Mouse (Mus musculus): ENCODE data around the gene Arpc5. TPM values are rescaled to one million over a fixed set of nuclear protein-coding genes. Genes with fewer than 3 reads are reported as not detected.
A peak's percentile ranks its signal among the peaks of the same experiment; 100 is the strongest.

The Arpc5 gene
- polyA plus RNA-seq, 1 experiment from 2014 or later: 380 TPM

DNA sequence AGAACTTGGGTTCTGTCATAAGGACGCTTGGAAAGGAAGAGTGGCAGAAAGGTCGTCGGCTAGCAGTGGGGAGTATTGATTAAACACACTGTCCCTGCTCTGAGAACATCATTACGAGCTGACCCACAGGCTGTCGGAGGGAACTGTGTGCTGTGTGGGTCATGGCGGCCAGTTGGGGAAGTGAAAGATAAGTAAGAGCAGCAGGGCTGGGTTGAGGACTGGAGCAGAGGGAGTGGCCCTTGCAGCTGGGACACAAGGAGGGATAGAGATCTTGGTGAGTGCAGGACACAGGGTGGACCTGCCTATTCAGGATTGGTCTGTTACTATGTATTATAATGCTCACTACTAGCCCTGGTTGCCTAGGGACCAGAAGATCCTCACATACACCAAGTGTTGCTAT lies 38.6 kb downstream of the Arpc5 start:
- no peak overlapping the region for H3K4me3 ChIP-seq (ENCODE audit: low read depth, low read length)
- no peak overlapping the region for H3K27ac ChIP-seq (ENCODE audit: low read length)
- 0 out of 2 replicates have a peak, but pooled peaks cover under 1% of the 10 kb centered on the region for H3K4me1 ChIP-seq (ENCODE audit: control insufficient read depth, insufficient read depth, low read length)
- no peak overlapping the region for H3K9ac ChIP-seq (ENCODE audit: low read depth, low read length)
- 90% methylated on average over 6 of the region's 6 CpGs for WGBS
- H3K9me3 ChIP-seq (replicated peaks; ENCODE audit: control insufficient read depth, low read length, poor library complexity, severe bottlenecking): no peaks in the 10 kb centered on the region
- ATAC-seq: no peak
- H3K4me2 ChIP-seq (ENCODE audit: low read length): no peak overlapping the region
- no peaks in the 10 kb centered on the region for H3K36me3 ChIP-seq (ENCODE audit: control insufficient read depth, insufficient read depth, low read length)
- no peaks in the 10 kb centered on the region for H3K27me3 ChIP-seq (ENCODE audit: control insufficient read depth, insufficient read depth, low read depth, low read length)

- Histone ChIP-seq H3K4me1 (ENCODE audit: control insufficient read depth, insufficient read depth, low read length) (no peaks in the 10 kb centered on the region), H3K9ac (ENCODE audit: low read depth, low read length) (no peak overlapping the region), H3K27me3 (ENCODE audit: control insufficient read depth, insufficient read depth, low read depth, low read length) (no peaks in the 10 kb centered on the region), H3K36me3 (ENCODE audit: control insufficient read depth, insufficient read depth, low read length) (no peaks in the 10 kb centered on the region), H3K27ac (ENCODE audit: low read length) (no peak overlapping the region), H3K4me3 (ENCODE audit: low read depth, low read length) (no peak overlapping the region), H3K4me2 (ENCODE audit: low read length) (no peak overlapping the region), H3K9me3 (replicated peaks; ENCODE audit: control insufficient read depth, low read length, poor library complexity, severe bottlenecking) (no peaks in the 10 kb centered on the region)
- 85% methylated on average over 18 of the region's 18 CpGs for whole genome bisulfite sequencing
- no peak for ATAC-seq
Measured at GRCm38 (mm10) chr1:152807619-152808391, 41.5 kb downstream of the Arpc5 start.

GRCm38 (mm10) chr1:152808392-152808680 lies 42.0 kb downstream of the Arpc5 start:
- Histone ChIP-seq H3K4me3 (ENCODE audit: low read depth, low read length) (no peak overlapping the region), H3K27me3 (ENCODE audit: control insufficient read depth, insufficient read depth, low read depth, low read length) (no peaks in the 10 kb centered on the region), H3K36me3 (ENCODE audit: control insufficient read depth, insufficient read depth, low read length) (no peaks in the 10 kb centered on the region), H3K9ac (ENCODE audit: low read depth, low read length) (no peak overlapping the region), H3K4me1 (ENCODE audit: control insufficient read depth, insufficient read depth, low read length) (no peaks in the 10 kb centered on the region), H3K9me3 (replicated peaks; ENCODE audit: control insufficient read depth, low read length, poor library complexity, severe bottlenecking) (no peaks in the 10 kb centered on the region), H3K27ac (ENCODE audit: low read length) (no peak overlapping the region), H3K4me2 (ENCODE audit: low read length) (no peak overlapping the region)
- 91% methylated on average over 2 of the region's 2 CpGs for WGBS
- no peak for ATAC-seq

DNA sequence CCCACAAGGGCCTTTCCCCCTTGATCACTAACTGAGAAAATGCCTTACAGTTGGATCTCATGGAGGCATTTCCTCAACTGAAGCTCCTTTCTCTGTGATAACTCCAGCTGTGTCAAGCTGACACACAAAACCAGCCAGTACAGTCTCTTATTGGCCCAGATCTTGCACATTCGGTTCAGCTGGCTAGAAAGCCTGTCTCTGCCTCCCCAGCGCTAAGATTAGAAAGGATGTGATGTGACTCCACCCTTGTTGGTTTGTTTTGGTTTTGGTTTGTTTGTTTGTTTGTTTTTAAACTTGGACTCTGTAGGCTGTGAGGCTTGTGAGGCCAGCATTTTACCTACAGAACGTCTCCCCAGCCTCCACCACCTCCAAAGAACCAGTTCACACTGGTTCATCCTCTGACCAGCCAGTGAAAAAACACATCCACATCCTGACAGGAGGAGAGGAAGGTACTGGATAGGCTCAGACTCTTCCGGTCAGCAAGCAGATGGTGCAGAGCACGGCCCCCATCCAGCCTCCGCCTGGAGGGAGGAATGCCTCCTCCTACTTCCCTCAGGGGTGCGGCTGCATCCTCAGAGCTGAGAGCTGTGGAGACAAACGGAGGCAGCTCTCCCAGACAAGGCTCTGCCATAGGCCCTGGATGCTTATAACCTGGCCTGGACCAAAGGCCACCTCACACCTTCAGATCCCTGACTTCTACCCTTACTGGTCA lies 43.4 kb downstream of the Arpc5 start:
- H3K4me1 ChIP-seq (ENCODE audit: control insufficient read depth, insufficient read depth, low read length): no peaks in the 10 kb centered on the region
- WGBS: 47% methylated on average over 8 of the region's 8 CpGs
- no peak overlapping the region for H3K4me2 ChIP-seq (ENCODE audit: low read length)
- no peaks in the 10 kb centered on the region for H3K36me3 ChIP-seq (ENCODE audit: control insufficient read depth, insufficient read depth, low read length)
- no peaks in the 10 kb centered on the region for H3K9me3 ChIP-seq (replicated peaks; ENCODE audit: control insufficient read depth, low read length, poor library complexity, severe bottlenecking)
- H3K4me3 ChIP-seq (ENCODE audit: low read depth, low read length): no peak overlapping the region
- no peaks in the 10 kb centered on the region for H3K27me3 ChIP-seq (ENCODE audit: control insufficient read depth, insufficient read depth, low read depth, low read length)
- H3K27ac ChIP-seq (ENCODE audit: low read length): no peak overlapping the region
- ATAC-seq: no peak
- H3K9ac ChIP-seq (ENCODE audit: low read depth, low read length): no peak overlapping the region

DNA sequence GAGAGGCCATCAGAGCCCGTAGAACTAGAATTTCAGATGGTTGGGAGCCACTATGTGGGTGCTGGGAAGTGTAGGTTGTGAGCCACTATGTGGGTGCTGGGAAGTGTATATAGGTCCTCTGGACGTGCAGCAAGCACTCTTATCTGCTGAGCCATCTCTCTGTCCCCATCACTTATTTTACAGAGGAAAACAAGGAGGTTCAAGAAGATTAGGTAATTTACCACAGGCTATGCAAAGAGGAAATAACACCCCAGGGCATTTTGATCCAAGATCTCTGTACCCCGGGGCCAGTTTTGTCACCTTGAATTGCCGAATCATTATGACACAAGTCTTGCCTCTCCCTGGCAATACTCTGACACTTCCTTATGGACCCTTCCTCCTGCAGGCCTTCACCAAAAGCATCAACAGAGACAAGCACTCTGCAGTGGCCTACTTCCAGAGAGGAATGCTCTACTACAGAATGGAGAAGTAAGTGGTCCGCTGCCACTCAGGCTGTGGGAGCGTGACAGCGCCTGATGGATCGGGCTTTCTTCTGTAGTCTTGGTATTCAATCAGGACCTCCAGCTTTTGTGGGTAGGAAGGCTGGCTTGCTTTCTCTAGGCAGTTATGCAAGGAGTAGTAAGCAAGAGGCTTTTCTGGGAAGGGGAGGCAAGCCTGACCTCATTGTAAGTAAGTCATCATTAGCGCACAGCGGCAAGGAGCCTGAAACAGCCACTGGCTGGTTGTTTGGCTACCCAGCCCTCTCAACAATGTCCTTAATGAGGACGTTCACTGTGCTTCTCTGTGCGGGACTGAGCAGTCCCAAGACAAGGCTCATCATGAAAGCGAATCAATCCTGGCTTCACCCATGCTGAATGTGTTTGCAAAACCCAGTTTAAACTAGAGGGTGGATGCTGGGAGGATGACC lies 44.4 kb downstream of the Arpc5 start:
- WGBS: 63% methylated on average over 13 of the region's 13 CpGs
- no peak for ATAC-seq

GRCm38 (mm10) chr1:152815265-152815701 lies 48.9 kb downstream of the Arpc5 start:
- Histone ChIP-seq H3K27ac (ENCODE audit: low read length) (no peak overlapping the region), H3K4me2 (ENCODE audit: low read length) (no peak overlapping the region), H3K4me3 (ENCODE audit: low read depth, low read length) (no peak overlapping the region), H3K9me3 (replicated peaks; ENCODE audit: control insufficient read depth, low read length, poor library complexity, severe bottlenecking) (no peaks in the 10 kb centered on the region), H3K36me3 (ENCODE audit: control insufficient read depth, insufficient read depth, low read length) (no peaks in the 10 kb centered on the region), H3K27me3 (ENCODE audit: control insufficient read depth, insufficient read depth, low read depth, low read length) (no peaks in the 10 kb centered on the region), H3K4me1 (ENCODE audit: control insufficient read depth, insufficient read depth, low read length) (peaks cover 12% of the 10 kb centered on the region), H3K9ac (ENCODE audit: low read depth, low read length) (no peak overlapping the region)
- 38% methylated on average over 7 of the region's 7 CpGs for WGBS
- peak; percentile 75 for ATAC-seq

More for the DNA sequence above, 44.4 kb downstream of the Arpc5 start:
- H3K4me2 ChIP-seq (ENCODE audit: low read length): no peak overlapping the region
- no peaks in the 10 kb centered on the region for H3K4me1 ChIP-seq (ENCODE audit: control insufficient read depth, insufficient read depth, low read length)
- no peak overlapping the region for H3K9ac ChIP-seq (ENCODE audit: low read depth, low read length)
- no peaks in the 10 kb centered on the region for H3K9me3 ChIP-seq (replicated peaks; ENCODE audit: control insufficient read depth, low read length, poor library complexity, severe bottlenecking)
- no peaks in the 10 kb centered on the region for H3K27me3 ChIP-seq (ENCODE audit: control insufficient read depth, insufficient read depth, low read depth, low read length)
- no peak overlapping the region for H3K27ac ChIP-seq (ENCODE audit: low read length)
- H3K4me3 ChIP-seq (ENCODE audit: low read depth, low read length): no peak overlapping the region
- no peaks in the 10 kb centered on the region for H3K36me3 ChIP-seq (ENCODE audit: control insufficient read depth, insufficient read depth, low read length)

- H3K36me3 ChIP-seq (ENCODE audit: control insufficient read depth, insufficient read depth, low read length): no peaks in the 10 kb centered on the region
- H3K27ac ChIP-seq (ENCODE audit: low read length): peak overlapping the region; percentile 62; the same call in 1 of the 2 replicates
- H3K4me1 ChIP-seq (ENCODE audit: control insufficient read depth, insufficient read depth, low read length): peaks cover 12% of the 10 kb centered on the region
- no peaks in the 10 kb centered on the region for H3K27me3 ChIP-seq (ENCODE audit: control insufficient read depth, insufficient read depth, low read depth, low read length)
- 21% methylated on average over 12 of the region's 12 CpGs for WGBS
- H3K9ac ChIP-seq (ENCODE audit: low read depth, low read length): no peak overlapping the region
- ATAC-seq: peak; percentile 65
- H3K4me2 ChIP-seq (ENCODE audit: low read length): no peak overlapping the region
- no peaks in the 10 kb centered on the region for H3K9me3 ChIP-seq (replicated peaks; ENCODE audit: control insufficient read depth, low read length, poor library complexity, severe bottlenecking)
- no peak overlapping the region for H3K4me3 ChIP-seq (ENCODE audit: low read depth, low read length)
Measured at GRCm38 (mm10) chr1:152817027-152817769, 50.9 kb downstream of the Arpc5 start.

GRCm38 (mm10) chr1:152817794-152818193 lies 51.5 kb downstream of the Arpc5 start:
- peaks cover 12% of the 10 kb centered on the region for H3K4me1 ChIP-seq (ENCODE audit: control insufficient read depth, insufficient read depth, low read length)
- no peaks in the 10 kb centered on the region; the same call in 1 of the 2 replicates for H3K9me3 ChIP-seq (replicated peaks; ENCODE audit: control insufficient read depth, low read length, poor library complexity, severe bottlenecking)
- H3K27me3 ChIP-seq (ENCODE audit: control insufficient read depth, insufficient read depth, low read depth, low read length): no peaks in the 10 kb centered on the region
- H3K4me3 ChIP-seq (ENCODE audit: low read depth, low read length): no peak overlapping the region
- no peak overlapping the region for H3K9ac ChIP-seq (ENCODE audit: low read depth, low read length)
- WGBS: 27% methylated on average over 10 of the region's 10 CpGs
- no peak overlapping the region; the same call in 1 of the 2 replicates for H3K27ac ChIP-seq (ENCODE audit: low read length)
- no peak for ATAC-seq
- no peaks in the 10 kb centered on the region for H3K36me3 ChIP-seq (ENCODE audit: control insufficient read depth, insufficient read depth, low read length)
- no peak overlapping the region for H3K4me2 ChIP-seq (ENCODE audit: low read length)
